Mouse (Mus musculus) embryonic stem cell, embryonic (primary cell): ENCODE data around the gene Lbhd1.

ENCODE experiments used
- CTCF ChIA-PET, 4 experiments: fragments of 300-600 bp in 2 of 4; fragments of 350-600 bp in 2 of 4; sonication (Branson Sonifier 250); formaldehyde crosslinking; loops; one replicate each; lab custom pipeline; 2022; ENCODE audit warnings: inconsistent platforms in 2 of 4; lab: Charles Lee
- POLR2A ChIA-PET, 4 experiments: fragments of 300-600 bp in 2 of 4; fragments of 350-600 bp in 2 of 4; sonication (Branson Sonifier 250); formaldehyde crosslinking; loops; one replicate each; lab custom pipeline; 2022; ENCODE audit warnings: antibody characterized with exemption in 4 of 4, inconsistent platforms in 1 of 4; lab: Charles Lee

Gene Lbhd1

DNA sequence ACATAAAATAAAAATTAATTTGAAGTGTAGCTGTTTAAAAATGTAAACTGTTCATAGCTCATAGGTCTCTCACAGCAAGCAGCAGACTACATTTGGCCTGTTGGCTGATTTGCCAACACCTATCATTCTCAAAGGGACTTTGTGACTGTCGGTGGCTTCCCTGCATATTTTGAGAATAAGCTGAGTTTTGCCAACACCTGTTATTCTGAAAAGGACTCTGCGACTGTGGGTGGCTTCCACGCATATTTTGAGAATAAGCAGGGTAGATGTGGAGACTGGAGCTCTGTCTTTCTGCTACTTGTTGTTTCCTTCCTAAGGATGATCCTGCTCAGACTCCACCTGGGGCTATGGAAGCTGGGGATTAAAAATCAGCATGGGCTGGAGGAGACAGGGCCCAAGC is 30.4 kb upstream of the Lbhd1 start:
- ChIA-PET CTCF (interaction anchor here in 2 of 4 experiments (0.6 to 2.6 kb wide), 5 partner anchors 63 to 206 kb away, joined by 3 to 8 read pairs (median 3); partner anchors contain the start of gene Ahnak (in 1 of the 2)), POLR2A (interaction anchor here (0.7 to 4.1 kb wide), 40 partner anchors 9 to 256 kb away, joined by 3 to 39 read pairs (median 5); partner anchors contain the start of genes 1810009A15Rik (in 3 of the 4), Gm49416 (in 3 of the 4), Gng3 (in 2 of the 4) and Uqcc3 (in 2 of the 4))

DNA sequence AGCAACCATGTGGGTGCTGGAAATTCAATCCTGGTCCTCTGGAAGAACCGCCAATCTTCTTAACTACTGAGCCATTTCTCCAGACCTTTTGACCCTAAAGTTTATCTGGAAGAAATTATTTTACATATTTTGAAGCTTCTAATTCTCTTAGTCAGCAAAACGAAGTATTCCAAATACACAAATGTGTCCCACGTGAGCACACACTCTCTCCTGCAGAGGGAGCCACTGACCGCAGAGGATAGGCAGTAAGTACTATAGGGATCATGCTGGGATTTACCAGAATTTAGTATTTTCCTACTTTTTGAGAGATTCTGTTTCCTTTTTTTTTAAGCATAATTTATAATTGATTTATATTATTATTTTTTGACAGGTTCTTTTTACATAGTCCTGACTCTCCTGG is 25.8 kb upstream of the Lbhd1 start:
- CTCF ChIA-PET, result interaction anchor here (0.6 to 2.6 kb wide), 17 partner anchors 9 to 254 kb away, joined by 3 to 14 read pairs (median 3); partner anchors contain the start of genes Ubxn1 (in 2 of the 4), Gng3 (in 1 of the 4) and Zbtb3 (in 1 of the 4)
- POLR2A ChIA-PET, result interaction anchor here in 3 of 4 experiments (0.7 to 4.3 kb wide), 11 partner anchors 12 to 252 kb away, joined by 3 to 43 read pairs (median 5); partner anchors contain the start of genes 1810009A15Rik (in 1 of the 3), Eef1g (in 1 of the 3), Ganab (in 1 of the 3) and Gm49416 (in 1 of the 3)

DNA sequence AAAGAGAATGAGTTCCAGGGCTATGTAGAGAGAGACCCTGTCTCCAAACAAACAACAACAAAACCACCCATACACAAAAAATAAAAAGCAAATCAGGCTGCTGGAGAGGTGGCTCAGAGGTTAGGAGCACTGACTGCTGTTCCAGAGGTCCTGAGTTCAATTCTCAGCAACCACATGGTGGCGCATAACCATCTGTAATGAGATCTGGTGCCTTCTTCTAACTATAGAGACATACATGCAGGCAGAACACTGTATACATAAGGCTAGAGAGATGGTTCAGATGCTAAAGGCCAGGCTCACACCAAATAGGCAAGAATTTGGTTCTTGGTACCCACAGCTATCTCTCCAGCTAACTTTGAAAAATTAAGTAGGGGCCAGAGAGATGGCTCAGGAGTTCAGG is 24.5 kb upstream of the Lbhd1 start:
- ChIA-PET POLR2A (interaction anchor here in 3 of 4 experiments (0.6 to 4.3 kb wide), 21 partner anchors 10 to 610 kb away, joined by 3 to 43 read pairs (median 3); partner anchors contain the start of genes 1810009A15Rik (in 3 of the 3), Gm49416 (in 3 of the 3), Ubxn1 (in 2 of the 3) and Ganab (in 1 of the 3)), CTCF (interaction anchor here (0.6 to 2.6 kb wide), 12 partner anchors 10 to 251 kb away, joined by 3 to 14 read pairs (median 6); partner anchors contain the start of genes Uqcc3 (in 1 of the 4) and Zbtb3 (in 1 of the 4))

DNA sequence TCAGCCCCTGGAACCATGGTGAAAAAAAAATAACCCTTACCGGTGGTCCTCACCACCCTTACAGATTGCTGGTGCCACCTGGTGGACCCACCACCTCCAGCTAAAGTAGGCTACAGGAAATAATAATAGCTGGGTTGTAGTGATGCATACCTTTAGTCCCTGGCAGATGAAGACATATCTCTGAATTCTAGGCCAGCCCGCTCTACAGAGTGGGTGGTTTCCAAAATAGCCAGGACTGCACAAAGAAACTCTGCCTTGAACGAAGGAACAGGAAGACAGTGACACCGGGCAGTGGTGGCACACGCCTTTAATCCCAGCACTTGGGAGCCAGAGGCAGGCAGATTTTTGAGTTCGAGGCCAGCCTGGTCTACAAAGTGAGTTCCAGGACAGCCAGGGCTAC is 19.3 kb upstream of the Lbhd1 start:
- ChIA-PET CTCF (interaction anchor here in 1 of 4 experiments (0.9 kb wide), 1 partner anchor 242 kb away, joined by 3 read pairs; no protein-coding TSS in a partner anchor), POLR2A (interaction anchor here in 1 of 4 experiments (1.0 kb wide), 1 partner anchor 14 kb away, joined by 3 read pairs; no protein-coding TSS in a partner anchor)

DNA sequence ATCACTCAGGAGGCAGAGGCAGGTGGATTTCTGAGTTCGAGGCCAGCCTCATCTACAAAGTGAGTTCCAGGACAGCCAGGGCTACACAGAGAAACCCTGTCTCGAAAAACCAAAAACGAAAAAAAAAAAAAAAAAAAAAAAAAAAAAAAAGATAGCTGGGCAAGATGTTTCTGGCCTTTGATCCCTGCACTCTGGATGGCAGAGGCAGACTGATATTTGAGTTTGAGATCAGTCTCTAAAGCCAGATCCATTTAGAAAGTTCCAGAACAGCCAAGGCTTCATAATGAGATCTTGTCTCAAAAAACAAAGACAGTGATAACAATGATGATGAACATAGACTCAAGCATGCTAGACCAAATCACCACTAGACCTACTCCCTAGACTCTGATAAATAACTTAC is 13.2 kb upstream of the Lbhd1 start:
- ChIA-PET CTCF (interaction anchor here in 1 of 4 experiments (0.7 to 0.8 kb wide), 2 partner anchors 8 to 38 kb away, joined by 3 to 9 read pairs; no protein-coding TSS in a partner anchor), POLR2A (interaction anchor here (0.6 to 27.2 kb wide), 31 partner anchors 11 to 1057 kb away, joined by 3 to 851 read pairs (median 4); partner anchors contain the start of genes Uqcc3 (in 3 of the 4), 1810009A15Rik (in 2 of the 4), Ganab (in 2 of the 4) and Gm49403 (in 2 of the 4))

DNA sequence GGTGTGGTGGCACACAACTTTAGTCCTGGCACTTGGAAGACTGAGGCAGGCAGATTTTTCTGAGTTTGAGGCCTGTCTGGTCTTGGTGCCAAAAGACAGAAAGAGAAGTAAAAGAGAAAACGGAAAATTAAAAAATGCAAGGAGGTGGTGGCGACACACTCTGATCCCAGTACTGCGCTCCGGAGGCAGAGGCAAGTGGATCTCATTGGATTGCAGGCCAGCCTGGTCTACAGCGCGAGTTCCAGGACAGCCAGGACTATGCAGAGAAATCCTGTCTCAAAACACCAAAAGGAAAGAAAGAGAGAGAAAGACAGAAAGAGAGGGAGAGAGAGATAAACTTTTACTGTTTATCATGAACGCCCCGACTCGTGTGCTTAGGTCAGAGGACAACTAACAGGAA is 12.7 kb upstream of the Lbhd1 start:
- ChIA-PET CTCF (interaction anchor here (0.6 to 1.0 kb wide), 8 partner anchors 8 to 153 kb away, joined by 3 to 9 read pairs (median 4); no protein-coding TSS in a partner anchor), POLR2A (interaction anchor here (0.5 to 27.2 kb wide), 90 partner anchors 10 to 1111 kb away, joined by 3 to 851 read pairs (median 4); partner anchors contain the start of genes Uqcc3 (in 4 of the 4), 1810009A15Rik (in 3 of the 4), Eef1g (in 3 of the 4) and Gm49403 (in 3 of the 4))

DNA sequence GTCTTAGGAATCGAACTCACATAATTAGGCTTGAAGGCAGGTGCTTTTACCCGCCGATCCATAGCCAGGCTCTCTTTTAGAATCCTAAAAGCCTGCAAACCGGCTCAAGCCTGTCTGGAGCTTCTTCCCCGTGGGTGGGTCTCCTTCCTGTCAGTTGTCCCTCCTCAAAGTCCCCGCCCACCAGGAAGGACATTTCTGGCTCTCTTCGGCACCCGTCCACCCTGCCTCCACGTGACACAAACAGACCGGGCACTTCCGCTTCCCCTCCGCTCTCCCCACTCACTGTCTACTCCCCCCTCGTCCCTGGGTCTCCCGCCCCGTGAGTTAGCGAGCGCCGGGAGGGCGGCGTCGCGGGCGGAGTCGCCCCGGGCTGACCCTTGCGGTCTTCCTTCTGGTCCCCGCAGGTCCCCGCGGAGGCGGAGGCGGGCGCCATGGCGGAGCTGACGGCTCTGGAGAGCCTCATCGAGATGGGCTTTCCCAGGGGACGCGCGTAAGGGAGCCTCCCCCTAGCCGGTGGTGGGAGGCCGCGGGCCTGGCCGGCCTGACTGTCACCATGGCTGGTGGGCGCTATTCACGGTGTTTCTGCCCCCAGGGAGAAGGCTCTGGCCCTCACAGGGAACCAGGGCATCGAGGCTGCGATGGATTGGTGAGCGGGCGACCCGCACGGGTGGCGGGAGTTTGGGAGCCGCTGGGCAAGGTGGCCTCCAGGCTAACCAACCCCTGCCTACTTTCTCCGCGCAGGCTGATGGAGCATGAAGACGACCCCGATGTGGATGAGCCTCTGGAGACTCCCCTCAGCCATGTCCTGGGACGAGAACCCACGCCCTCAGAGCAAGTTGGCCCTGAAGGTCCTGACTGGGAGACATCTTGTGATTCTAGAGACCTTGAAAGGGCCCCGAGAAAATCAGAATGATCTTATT is 12.0 kb upstream of the Lbhd1 start, which contains the start of gene Ubxn1:
Ubxn1 (plus strand) TSS at position 230 of the 920 bp plus-strand sequence.
- ChIA-PET CTCF (interaction anchor here (0.6 to 1.0 kb wide), 7 partner anchors 14 to 158 kb away, joined by 3 to 9 read pairs (median 4); no protein-coding TSS in a partner anchor), POLR2A (interaction anchor here (0.5 to 27.2 kb wide), 101 partner anchors 9 to 1110 kb away, joined by 3 to 851 read pairs (median 4); partner anchors contain the start of genes Uqcc3 (in 4 of the 4), 1810009A15Rik (in 3 of the 4), Eef1g (in 3 of the 4) and Gm49403 (in 3 of the 4))

DNA sequence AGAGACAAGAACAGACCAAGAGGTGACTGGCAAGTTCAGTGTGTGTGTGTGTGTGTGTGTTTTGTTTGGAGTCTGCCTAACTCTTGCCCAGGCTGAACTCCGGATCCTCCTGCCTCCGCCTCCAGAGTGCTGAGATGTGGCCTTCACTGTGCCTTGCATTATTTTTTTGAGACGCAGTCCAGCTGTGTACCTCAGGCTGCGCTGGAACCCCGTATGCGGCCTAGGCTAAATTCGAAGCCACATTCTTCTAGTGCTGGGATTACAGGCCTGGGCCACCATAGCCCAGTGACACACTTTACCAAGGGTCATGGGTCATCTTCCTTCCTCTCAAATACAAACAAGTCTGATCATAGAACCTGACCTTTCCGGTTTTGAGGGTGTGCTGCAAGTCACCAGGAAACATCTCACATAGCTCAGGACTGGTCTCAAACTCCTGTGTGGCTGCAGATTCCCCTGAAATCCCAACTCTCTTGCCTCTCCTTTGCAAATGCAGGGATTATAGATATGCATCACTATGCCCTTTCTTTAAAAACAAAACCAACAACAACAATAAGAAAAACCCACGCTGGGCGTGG is 11.2 kb upstream of the Lbhd1 start:
- POLR2A ChIA-PET, result interaction anchor here (0.6 to 27.2 kb wide), 43 partner anchors 9 to 1406 kb away, joined by 3 to 851 read pairs (median 4); partner anchors contain the start of genes 1810009A15Rik (in 4 of the 4), Gm49416 (in 4 of the 4), Uqcc3 (in 3 of the 4) and Ganab (in 2 of the 4)

DNA sequence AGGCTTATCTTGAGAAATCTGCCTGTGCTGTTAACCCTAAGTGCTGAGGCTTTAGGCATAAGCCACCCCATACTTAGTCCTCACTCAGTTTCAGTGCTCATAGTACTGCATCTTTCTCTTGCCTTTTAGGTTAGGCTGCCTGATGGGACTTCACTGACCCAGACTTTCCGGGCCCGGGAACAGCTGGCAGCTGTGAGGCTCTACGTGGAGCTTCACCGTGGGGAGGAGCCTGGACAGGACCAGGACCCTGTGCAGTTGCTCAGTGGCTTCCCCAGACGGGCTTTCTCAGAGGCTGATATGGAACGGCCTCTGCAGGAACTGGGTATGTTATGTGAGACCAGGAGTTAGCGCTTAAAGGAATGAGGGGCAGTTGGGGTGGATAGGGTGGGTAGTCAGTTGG is 8.5 kb upstream of the Lbhd1 start:
- ChIA-PET CTCF (interaction anchor here in 2 of 4 experiments (0.6 to 1.1 kb wide), 3 partner anchors 11 to 100 kb away, joined by 3 to 5 read pairs (median 3); partner anchors contain the start of gene Tmem179b (in 1 of the 2)), POLR2A (interaction anchor here in 3 of 4 experiments (0.9 to 27.2 kb wide), 23 partner anchors 9 to 162 kb away, joined by 3 to 851 read pairs (median 4); partner anchors contain the start of genes 1810009A15Rik (in 3 of the 3), Gm49416 (in 3 of the 3), Eef1g (in 2 of the 3) and Ganab (in 2 of the 3))

More for the DNA sequence above, 11.2 kb upstream of the Lbhd1 start:
- CTCF ChIA-PET, result interaction anchor here in 2 of 4 experiments (0.6 to 0.7 kb wide), 3 partner anchors 8 to 1500 kb away, joined by 3 to 4 read pairs (median 3); partner anchors contain the start of gene Uqcc3 (in 1 of the 2)

DNA sequence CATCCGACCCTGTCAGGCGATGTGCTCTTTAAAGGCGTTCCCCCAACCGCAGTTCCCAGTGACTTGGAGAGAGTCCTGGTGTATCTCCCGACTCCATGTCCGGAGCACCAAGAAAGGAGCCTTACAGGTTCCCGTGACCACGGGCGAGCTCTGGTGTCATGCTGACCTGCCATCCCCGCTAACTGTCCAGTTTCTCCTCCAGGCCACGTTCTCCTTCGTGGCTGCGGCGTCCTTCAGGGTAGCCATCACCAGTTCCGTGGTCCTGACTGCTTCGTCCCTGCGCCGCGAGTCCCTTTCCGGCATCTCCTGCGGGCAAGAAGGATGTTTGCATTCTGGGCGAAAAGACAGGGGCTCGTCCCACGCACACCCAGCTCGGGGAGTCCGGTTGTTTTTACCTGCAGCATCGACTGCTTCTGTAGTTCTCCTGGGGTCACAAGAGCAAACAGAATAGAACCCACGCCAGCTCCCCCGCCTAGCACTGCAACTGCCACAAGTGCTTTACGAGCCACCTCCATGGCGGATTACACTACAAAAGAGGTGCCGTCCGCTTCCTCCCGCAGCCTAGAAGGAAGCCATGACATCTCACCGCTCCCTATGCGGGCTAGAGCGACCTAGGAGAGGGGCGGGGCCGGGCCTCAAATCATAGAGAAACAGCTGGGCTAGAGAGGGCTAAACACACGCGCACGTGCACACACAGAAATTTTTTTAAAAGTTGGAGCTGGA is 3.1 kb upstream of the Lbhd1 start, which contains the start of gene Uqcc3:
Uqcc3 (minus strand) TSS at position 613 of the 723 bp plus-strand sequence.
- ChIA-PET POLR2A (interaction anchor here (0.5 to 27.2 kb wide), 94 partner anchors 1 to 238 kb away, joined by 3 to 851 read pairs (median 4); partner anchors contain the start of genes Ubxn1 (in 4 of the 4), 1810009A15Rik (in 3 of the 4), B3gat3 (in 3 of the 4) and Eef1g (in 3 of the 4)), CTCF (interaction anchor here in 1 of 4 experiments (0.7 to 1.5 kb wide), 3 partner anchors 8 to 22 kb away, joined by 3 to 4 read pairs (median 4); no protein-coding TSS in a partner anchor)

DNA sequence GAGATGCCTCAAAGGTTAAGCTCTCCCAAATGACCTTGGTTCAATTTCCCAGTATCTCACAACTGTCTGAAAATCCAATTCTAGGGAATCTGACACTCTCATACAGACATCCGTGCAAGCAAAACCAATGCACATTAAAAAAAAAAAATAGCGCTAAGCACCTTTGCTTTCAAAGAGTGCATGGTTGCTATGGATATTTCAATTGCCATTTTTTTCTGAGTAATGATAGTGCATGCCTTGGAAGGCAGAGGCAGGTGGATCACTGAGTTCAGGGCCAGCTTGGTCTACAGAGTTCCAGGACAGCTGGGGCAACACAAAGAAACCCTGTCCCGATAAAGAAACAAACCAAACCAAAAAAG is 2.5 kb upstream of the Lbhd1 start:
- POLR2A ChIA-PET, result interaction anchor here (0.5 to 27.2 kb wide), 94 partner anchors 2 to 1705 kb away, joined by 3 to 851 read pairs (median 4); partner anchors contain the start of genes Ubxn1 (in 4 of the 4), 1810009A15Rik (in 3 of the 4), B3gat3 (in 3 of the 4) and Eef1g (in 3 of the 4)
- CTCF ChIA-PET, result interaction anchor here in 1 of 4 experiments (0.7 to 1.5 kb wide), 3 partner anchors 8 to 22 kb away, joined by 3 to 4 read pairs (median 4); no protein-coding TSS in a partner anchor

DNA sequence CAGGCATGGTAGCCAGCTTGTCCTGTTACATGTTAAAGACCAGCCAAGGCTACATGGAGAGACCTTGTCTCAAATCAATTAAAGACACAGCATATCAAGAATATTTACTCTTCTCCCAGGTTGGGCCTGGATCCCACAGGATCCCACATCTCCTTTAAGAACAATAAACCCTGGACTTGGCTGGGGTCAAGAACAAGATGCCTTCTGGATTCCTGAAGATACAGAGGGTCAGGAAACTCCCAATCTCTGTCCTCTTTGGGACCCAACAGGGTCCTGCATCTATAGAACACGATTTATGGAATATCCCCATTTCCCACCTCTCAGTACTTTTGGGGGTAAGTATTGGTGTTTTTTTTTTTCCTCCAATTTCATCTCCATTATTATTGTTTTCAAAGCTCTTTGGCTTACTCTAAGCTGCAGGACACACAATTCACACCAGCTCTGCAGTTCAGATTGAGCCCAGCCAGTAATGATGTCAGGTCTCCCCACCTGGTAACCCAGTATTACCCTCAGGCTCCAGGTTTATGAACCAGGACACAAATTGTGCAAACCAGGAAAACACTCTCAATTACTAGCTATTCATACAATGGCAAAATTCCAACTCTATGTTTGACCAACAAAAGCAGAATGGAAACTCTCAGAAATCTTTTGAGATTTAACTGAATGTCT is 3.5 kb downstream of the Lbhd1 start:
- ChIA-PET CTCF (interaction anchor here in 1 of 4 experiments (0.6 kb wide), 1 partner anchor 93 kb away, joined by 3 read pairs; no protein-coding TSS in a partner anchor), POLR2A (interaction anchor here (0.6 to 27.2 kb wide), 128 partner anchors 3 to 1616 kb away, joined by 3 to 851 read pairs (median 11); partner anchors contain the start of genes Eef1g (in 4 of the 4), Ganab (in 4 of the 4), Tut1 (in 4 of the 4) and Ubxn1 (in 4 of the 4))

DNA sequence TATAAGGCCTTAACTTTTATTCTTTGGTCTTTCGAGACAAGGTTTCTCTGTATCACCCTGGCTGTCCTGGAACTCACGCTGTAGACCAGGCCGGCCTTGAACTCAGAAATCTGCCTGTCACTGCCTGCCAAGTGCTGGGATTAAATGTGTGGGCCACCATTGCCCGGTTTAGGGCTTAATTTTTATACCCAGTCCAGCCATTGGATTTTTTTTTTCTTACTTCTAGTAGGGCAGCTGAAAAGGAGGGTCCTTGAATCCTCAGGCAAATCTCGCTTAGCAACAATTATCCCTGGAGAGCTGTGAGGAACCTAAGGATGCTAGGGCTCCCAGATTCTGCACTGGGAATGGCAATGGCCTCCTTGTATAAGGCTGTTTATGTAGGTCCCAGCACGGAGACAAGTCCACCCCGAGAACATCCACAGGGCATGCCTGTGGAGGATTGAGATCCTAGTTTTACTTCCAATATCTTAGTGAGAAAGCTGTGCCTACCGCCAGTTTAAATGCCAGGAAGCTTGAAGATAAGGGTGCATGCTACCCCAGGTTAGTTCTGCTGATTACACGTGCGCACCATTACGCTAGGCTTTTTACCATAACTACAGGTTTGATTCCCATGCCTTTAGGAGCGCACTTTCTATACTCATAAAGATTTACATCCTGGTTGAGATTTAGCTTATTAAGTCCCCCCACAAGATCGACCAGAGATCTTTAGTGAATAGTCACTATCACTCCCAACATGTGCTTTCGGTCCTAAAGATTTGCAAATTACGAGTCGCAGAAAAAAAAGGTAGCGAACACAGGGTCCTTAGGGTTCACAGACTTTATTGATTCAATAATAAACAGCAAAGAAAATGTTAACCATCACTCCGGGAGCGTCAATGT is 4.3 kb downstream of the Lbhd1 start:
- CTCF ChIA-PET, result interaction anchor here in 1 of 4 experiments (1.2 kb wide), 1 partner anchor 195 kb away, joined by 5 read pairs; no protein-coding TSS in a partner anchor
- POLR2A ChIA-PET, result interaction anchor here (0.6 to 27.2 kb wide), 220 partner anchors 2 to 1623 kb away, joined by 3 to 851 read pairs (median 6); partner anchors contain the start of genes Eef1g (in 4 of the 4), Ganab (in 4 of the 4), Gng3 (in 4 of the 4) and Tut1 (in 4 of the 4)
